Mouse (Mus musculus) spleen, adult 2 months (tissue): ENCODE results near the gene Edem2. TPM values are rescaled to one million over a fixed set of nuclear protein-coding genes. Genes with fewer than 3 reads are reported as not detected.
A peak's percentile ranks its signal among the peaks of the same experiment; 100 is the strongest.

Experiments
- DNase-seq, 2 experiments: peaks; one replicate each; pipeline versions ENCODE4 v3.0.0 to v3.0.0-alpha.2; 2012 to 2021; ENCODE audit warnings: low spot score in 2 of 2, low read depth in 1 of 2
- H3K27ac ChIP-seq: fragments of 200-500 bp; 2 replicates; pipeline ENCODE4 v1.5.1; 2012; ENCODE audit warnings: low read length, inconsistent platforms; ENCODE audit not compliant: insufficient read depth
- H3K27me3 ChIP-seq: fragments of 200-500 bp; 2 replicates; pipeline ENCODE4 v1.6.1; 2012; ENCODE audit warnings: mild to moderate bottlenecking, moderate library complexity, low read length, inconsistent platforms; ENCODE audit not compliant: control insufficient read depth, insufficient read depth
- H3K36me3 ChIP-seq: fragments of 200-500 bp; 2 replicates; pipeline ENCODE4 v1.6.1; 2012; ENCODE audit warnings: mild to moderate bottlenecking, low read length, inconsistent platforms; ENCODE audit not compliant: control insufficient read depth, insufficient read depth
- H3K4me1 ChIP-seq: fragments of 200-500 bp; 2 replicates; pipeline ENCODE4 v1.6.1; 2011; ENCODE audit warnings: inconsistent platforms; ENCODE audit not compliant: control insufficient read depth, insufficient read depth, insufficient read length
- H3K4me3 ChIP-seq: fragments of 200-500 bp; 2 replicates; pipeline ENCODE4 v1.5.1; 2011; ENCODE audit warnings: mild to moderate bottlenecking, inconsistent platforms; ENCODE audit not compliant: insufficient read depth, insufficient read length; ENCODE audit errors: extremely low read depth
- CTCF ChIP-seq: fragments of 200-500 bp; IDR thresholded peaks from 2 replicates; pipeline ENCODE4 v1.5.1; 2011; ENCODE audit warnings: mild to moderate bottlenecking, inconsistent platforms; ENCODE audit not compliant: insufficient read depth, insufficient read length, insufficient replicate concordance; ENCODE audit errors: extremely low read depth
- POLR2A ChIP-seq: fragments of 200-500 bp; IDR thresholded peaks from 2 replicates; pipeline ENCODE4 v1.6.1; 2011; ENCODE audit warnings: low read depth, low read length, inconsistent platforms
- WGBS: fragments of 180-500 bp; shearing (Covaris S2); methylation state at CpG from one replicate; pipeline ENCODE4 v1.1.7; 2018; 5-methylcytosine and 5-hydroxymethylcytosine counted together
- polyA plus RNA-seq: library from polyadenylated mRNA; depleted of rRNA; stranded (reverse); fragments of >200 nt; gene quantifications from 2 replicates; pipeline ENCODE4 v1.2.3, GENCODE M21; 2012

Edem2 gene
- polyA plus RNA-seq, 1 experiment = 70.8 TPM

DNA sequence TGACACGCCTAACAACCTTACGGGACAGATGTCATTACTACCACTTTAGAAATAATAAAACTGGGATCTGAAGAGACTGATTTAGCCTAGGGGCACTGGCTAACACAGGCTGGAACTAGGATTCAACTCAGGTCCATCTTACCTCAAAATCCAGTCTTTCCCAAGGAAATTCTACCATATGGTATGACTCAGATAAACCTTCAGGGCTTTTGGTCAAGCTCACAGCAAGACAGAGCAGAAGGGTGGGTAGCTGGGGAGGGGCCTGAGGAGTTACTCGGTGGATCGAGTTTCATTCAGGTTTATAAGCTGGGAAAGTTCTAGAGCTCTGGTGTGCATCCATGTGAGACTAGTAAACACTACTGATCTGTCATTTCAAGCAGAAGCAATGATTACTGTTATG, 40.1 kb downstream of the Edem2 start:
- no peak for TF ChIP-seq POLR2A
- no peak for TF ChIP-seq CTCF
- peaks cover 6% of the 10 kb centered on the region; the same call in 1 of the 2 replicates for H3K36me3 ChIP-seq
- no peak for DNase-seq
- peaks cover 7% of the 10 kb centered on the region; the same call in 1 of the 2 replicates for H3K4me1 ChIP-seq
- H3K27me3 ChIP-seq = no peaks in the 10 kb centered on the region
- H3K4me3 ChIP-seq = no peak overlapping the region
- WGBS = 89% methylated on average over 4 of the region's 4 CpGs
- no peak overlapping the region for H3K27ac ChIP-seq

DNA sequence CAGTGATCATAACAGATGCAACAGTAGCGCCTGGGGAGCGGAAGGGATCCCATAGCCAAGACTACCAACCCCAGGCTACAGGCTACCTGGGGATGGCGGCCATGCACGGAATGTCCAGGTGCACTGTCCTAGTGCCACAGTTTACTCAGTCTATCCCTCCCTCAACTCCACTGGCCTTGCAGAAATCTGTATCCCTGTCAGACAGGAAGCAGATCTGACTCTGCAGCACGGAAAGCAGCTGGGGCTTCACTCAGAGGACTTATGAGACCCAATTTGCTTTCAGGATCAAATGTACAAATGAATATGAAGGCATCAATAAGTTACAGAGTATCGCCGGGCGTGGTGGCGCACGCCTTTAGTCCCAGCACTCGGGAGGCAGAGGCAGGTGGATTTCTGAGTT, 41.5 kb downstream of the Edem2 start:
- Histone ChIP-seq H3K4me3 (no peak overlapping the region), H3K4me1 (peaks cover 11% of the 10 kb centered on the region; the same call in 1 of the 2 replicates), H3K27me3 (no peaks in the 10 kb centered on the region), H3K27ac (no peak overlapping the region), H3K36me3 (peaks cover 6% of the 10 kb centered on the region; the same call in 1 of the 2 replicates)
- TF ChIP-seq POLR2A (no peak), CTCF (no peak)
- no peak for DNase-seq
- WGBS = 91% methylated on average over 11 of the region's 11 CpGs

DNA sequence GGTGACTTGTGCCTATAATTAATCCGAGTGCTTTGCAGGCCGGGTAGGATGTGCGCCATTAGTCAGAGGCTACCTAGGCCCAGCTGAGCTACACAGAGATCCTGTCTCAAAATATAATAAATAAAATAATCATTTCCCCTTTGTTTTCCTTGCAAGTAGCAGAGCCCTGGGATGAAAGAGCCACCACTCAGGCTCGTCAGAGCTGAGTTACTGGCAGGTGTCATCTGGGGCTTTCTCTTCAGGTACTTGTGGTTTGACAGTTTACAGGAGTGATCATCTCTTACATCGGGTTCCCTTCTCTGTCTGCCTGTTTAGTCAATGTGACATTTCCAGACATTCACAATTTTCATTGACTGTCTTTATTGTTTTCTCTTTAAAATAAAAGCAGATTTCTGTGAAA, 42.7 kb downstream of the Edem2 start:
- Histone ChIP-seq H3K36me3 (peaks cover 6% of the 10 kb centered on the region; the same call in 1 of the 2 replicates), H3K27me3 (no peaks in the 10 kb centered on the region), H3K4me3 (no peak overlapping the region), H3K4me1 (peaks cover 14% of the 10 kb centered on the region; the same call in 1 of the 2 replicates), H3K27ac (no peak overlapping the region)
- TF ChIP-seq POLR2A (no peak), CTCF (no peak)
- DNase-seq = no peak
- 67% methylated on average over 5 of the region's 5 CpGs for WGBS

DNA sequence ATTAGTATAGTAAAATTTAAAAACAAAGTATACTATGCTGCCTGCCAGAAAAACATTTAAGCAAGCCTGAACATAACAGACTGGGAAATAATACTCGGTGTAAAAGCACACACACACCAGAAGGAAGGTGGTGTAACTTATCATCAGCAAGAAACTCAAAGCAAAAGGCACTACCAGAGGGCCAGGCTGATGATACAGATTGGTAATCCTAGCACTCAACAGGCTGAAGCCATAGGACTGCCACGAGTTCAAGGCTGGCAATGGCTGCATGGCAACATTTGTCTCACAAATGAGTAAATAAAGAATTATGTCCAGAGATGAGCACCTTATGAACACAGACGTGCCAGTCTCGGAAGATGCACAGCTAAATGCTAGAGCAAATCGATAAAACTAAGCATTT, 45.5 kb downstream of the Edem2 start:
- TF ChIP-seq CTCF = no peak
- TF ChIP-seq POLR2A = no peak
- Histone ChIP-seq H3K4me3 (no peak overlapping the region), H3K27me3 (no peaks in the 10 kb centered on the region), H3K27ac (no peak overlapping the region), H3K4me1 (peaks cover 18% of the 10 kb centered on the region), H3K36me3 (peaks cover 4% of the 10 kb centered on the region; the same call in 1 of the 2 replicates)
- 89% methylated on average over 5 of the region's 5 CpGs for WGBS
- no peak for DNase-seq

DNA sequence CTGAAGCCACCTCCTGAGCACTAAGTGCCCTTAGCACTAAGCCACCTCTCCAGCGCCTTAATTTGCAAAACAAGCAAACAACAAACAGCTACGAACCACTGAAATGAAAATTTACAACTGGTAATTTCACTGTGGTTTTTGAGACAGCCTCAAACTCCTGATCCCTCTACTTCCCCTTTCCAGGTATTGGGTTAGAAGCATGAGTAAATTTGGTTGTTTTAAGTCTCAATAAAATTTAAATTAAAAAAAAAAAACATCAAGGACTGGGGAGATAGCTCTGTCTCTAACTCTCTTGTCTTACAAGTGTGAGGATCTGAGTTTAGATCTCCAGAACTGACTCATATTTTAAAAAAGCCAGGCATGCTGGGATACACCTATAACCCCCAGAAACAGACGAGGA, 46.1 kb downstream of the Edem2 start:
- peaks cover 19% of the 10 kb centered on the region for H3K4me1 ChIP-seq
- H3K27ac ChIP-seq = peak overlapping the region; percentile 38
- DNase-seq = no peak
- 39% methylated on average over 3 of the region's 3 CpGs for WGBS
- peaks cover 4% of the 10 kb centered on the region; the same call in 1 of the 2 replicates for H3K36me3 ChIP-seq
- no peaks in the 10 kb centered on the region for H3K27me3 ChIP-seq
- no peak for TF ChIP-seq CTCF
- TF ChIP-seq POLR2A = no peak
- H3K4me3 ChIP-seq = no peak overlapping the region

DNA sequence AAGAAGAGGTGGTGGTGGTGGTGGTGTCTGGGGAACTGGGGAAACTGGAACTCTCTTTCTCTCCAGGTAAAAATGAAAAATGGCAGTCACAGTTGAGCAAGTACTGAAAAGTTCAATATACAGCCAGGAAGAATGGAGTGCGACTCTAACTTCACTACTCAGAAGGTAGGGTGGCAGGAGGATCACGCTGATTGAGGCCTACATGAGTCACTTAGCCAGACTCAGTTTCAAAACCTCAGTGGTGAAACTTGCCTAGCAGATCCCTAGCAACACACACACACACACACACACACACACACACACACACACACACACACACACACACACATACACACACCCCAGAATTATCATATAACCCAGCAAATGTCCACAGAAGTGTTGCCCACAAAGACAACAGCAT, 47.4 kb downstream of the Edem2 start:
- 41% methylated on average over 2 of the region's 2 CpGs for WGBS
- Histone ChIP-seq H3K4me1 (peaks cover 19% of the 10 kb centered on the region), H3K27ac (peak overlapping the region; percentile 15; the same call in 1 of the 2 replicates), H3K27me3 (no peaks in the 10 kb centered on the region), H3K36me3 (peaks cover 1% of the 10 kb centered on the region; the same call in 1 of the 2 replicates), H3K4me3 (no peak overlapping the region)
- no peak for DNase-seq
- no peak for TF ChIP-seq CTCF

DNA sequence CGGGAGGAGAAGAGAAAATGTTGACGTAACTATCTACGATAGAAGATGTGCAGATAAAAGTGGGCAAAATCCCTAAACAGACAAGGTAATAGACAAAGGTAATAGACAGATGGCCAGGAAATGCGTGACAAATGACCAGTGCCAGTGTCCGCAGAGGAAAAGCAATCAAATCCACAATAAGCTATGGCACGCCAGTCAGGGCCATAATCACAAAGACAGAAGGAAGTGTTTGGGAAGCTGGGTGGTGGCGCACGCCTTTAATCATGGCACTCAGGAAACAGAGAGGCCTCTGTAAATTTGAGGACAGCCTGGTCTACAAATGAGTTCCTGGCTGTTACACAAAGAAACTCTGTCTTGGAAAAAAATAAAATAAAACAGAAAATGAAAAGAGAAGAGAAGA, 48.1 kb downstream of the Edem2 start:
- no peak for DNase-seq
- Histone ChIP-seq H3K27ac (no peak overlapping the region), H3K36me3 (peaks cover 1% of the 10 kb centered on the region; the same call in 1 of the 2 replicates), H3K27me3 (no peaks in the 10 kb centered on the region), H3K4me3 (no peak overlapping the region), H3K4me1 (peaks cover 19% of the 10 kb centered on the region)
- TF ChIP-seq CTCF (no peak), POLR2A (no peak)
- 77% methylated on average over 8 of the region's 8 CpGs for WGBS
